Mouse (Mus musculus): ENCODE data around the gene Gse1. TPM values are rescaled to one million over a fixed set of nuclear protein-coding genes. Genes with fewer than 3 reads are reported as not detected.

Gene Gse1
- polyA plus RNA-seq, 1 experiment, result 17.1 TPM

DNA sequence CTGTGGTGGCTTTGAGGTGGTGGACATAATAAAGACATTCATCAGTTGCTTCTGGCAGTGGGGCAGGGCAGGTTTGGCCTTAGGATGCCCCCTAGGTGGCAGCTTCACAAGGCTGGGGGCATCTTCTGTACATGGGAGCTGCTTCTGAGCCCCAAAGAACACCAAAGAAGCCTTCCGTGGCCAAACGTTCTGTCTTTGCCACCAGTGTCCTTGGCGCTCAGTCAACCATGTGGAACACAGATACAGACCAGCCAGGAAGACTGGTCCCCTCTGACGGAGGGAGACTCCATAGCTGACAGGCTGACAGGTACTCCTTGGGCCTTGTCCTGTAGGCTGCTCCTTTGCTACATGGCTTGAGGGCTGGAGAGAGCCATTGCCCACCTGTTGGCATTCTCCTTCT, 45.2 kb downstream of the Gse1 start:
- H3K4me3 ChIP-seq (replicated peaks), result no peak overlapping the region
- peaks cover 36% of the 10 kb centered on the region for H3K4me1 ChIP-seq (ENCODE audit: control insufficient read depth)
- H3K36me3 ChIP-seq (ENCODE audit: control insufficient read depth), result no peaks in the 10 kb centered on the region
- TF ChIP-seq TAL1 (IDR thresholded peaks at IDR 0.05; ENCODE audit: low read length) (no peak), GATA1 (IDR thresholded peaks at IDR 0.05; ENCODE audit: low read length) (no peak)
- peaks cover 57% of the 10 kb centered on the region for H3K27me3 ChIP-seq (ENCODE audit: control insufficient read depth)
- H3K9me3 ChIP-seq (ENCODE audit: control insufficient read depth, low read length), result peaks cover 7% of the 10 kb centered on the region

DNA sequence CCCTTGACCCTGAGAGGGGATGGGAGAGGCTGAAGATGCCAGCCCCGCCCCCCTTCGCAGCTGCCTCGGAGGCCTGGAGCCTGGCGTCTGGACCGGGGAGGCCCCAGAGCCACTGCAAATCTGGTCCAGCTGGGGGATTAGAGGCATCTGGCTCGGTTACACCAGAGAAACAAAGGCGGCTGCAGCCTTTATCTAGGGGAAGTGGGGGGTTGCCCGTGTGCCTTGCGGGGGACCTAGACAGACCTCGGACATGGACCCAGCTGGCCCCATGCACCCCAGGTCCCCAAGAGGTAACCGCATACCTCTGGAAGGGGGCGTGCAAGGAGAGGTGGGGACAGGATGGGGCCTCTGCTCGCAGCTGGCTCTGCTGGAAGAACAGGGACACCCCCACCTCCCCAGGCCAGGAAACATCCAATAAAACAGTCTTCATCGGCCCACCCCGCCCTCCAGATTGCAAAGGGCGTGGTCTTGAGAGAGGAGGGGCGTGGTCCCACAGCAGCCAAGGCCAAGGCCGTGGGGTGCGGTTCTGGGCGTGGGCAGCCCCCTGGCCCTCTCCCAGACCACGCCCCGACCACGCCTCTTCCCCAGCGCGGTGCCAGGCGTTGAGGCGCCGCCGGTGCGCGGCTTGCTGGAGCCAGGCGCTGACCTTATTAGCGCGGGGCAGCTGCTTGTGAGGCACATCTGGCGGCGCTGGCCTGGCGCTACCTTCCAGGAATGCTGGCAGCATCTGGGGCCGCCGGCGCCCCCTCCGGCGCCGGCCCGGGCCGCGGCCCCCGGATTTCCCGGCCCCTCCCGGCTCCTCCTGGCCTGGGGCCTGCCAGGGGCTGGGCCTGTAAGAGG, 48.0 kb downstream of the Gse1 start:
- Histone ChIP-seq H3K4me3 (replicated peaks) (peak overlapping the region; percentile 47), H3K4me1 (ENCODE audit: control insufficient read depth) (peaks cover 41% of the 10 kb centered on the region)

DNA sequence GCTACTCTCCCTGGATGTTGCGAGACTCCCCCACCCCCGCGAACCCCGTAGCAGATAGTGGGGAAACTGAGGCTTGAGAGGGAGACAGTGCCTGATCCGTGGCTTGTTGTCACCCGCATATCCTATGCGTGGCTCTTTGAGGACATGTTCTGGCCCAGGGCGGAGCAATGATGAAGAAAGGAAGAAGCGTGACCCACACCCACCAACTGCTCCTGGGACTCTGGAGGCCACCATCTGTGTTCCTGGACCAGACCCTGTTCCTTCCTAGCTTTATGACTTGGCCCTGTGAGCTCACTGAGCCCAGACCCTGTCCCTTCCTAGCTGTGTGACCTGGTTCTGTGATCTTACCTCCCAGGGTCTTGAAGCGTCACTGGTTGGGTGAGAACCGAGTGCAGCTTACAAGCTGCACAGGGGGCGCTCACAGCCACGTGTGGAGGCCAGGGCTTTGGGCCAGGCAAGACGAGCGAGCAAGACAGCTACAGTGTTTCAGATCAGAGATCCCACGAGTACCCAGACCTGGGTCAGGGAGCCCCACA, 48.7 kb downstream of the Gse1 start:
- peak overlapping the region; percentile 47 for H3K4me3 ChIP-seq (replicated peaks)
- peaks cover 45% of the 10 kb centered on the region for H3K4me1 ChIP-seq (ENCODE audit: control insufficient read depth)
- H3K36me3 ChIP-seq (ENCODE audit: control insufficient read depth), result no peaks in the 10 kb centered on the region
- peaks cover 66% of the 10 kb centered on the region for H3K27me3 ChIP-seq (ENCODE audit: control insufficient read depth)
- H3K9me3 ChIP-seq (ENCODE audit: control insufficient read depth, low read length), result peaks cover 7% of the 10 kb centered on the region
- TF ChIP-seq GATA1 (IDR thresholded peaks at IDR 0.05; ENCODE audit: low read length), result no peak
- TF ChIP-seq TAL1 (IDR thresholded peaks at IDR 0.05; ENCODE audit: low read length), result no peak

More for the DNA sequence above, 48.0 kb downstream of the Gse1 start:
- H3K27me3 ChIP-seq (ENCODE audit: control insufficient read depth), result peaks cover 65% of the 10 kb centered on the region
- TF ChIP-seq TAL1 (IDR thresholded peaks at IDR 0.05; ENCODE audit: low read length), result no peak
- no peak for TF ChIP-seq GATA1 (IDR thresholded peaks at IDR 0.05; ENCODE audit: low read length)
- peaks cover 7% of the 10 kb centered on the region for H3K9me3 ChIP-seq (ENCODE audit: control insufficient read depth, low read length)
- H3K36me3 ChIP-seq (ENCODE audit: control insufficient read depth), result no peaks in the 10 kb centered on the region

DNA sequence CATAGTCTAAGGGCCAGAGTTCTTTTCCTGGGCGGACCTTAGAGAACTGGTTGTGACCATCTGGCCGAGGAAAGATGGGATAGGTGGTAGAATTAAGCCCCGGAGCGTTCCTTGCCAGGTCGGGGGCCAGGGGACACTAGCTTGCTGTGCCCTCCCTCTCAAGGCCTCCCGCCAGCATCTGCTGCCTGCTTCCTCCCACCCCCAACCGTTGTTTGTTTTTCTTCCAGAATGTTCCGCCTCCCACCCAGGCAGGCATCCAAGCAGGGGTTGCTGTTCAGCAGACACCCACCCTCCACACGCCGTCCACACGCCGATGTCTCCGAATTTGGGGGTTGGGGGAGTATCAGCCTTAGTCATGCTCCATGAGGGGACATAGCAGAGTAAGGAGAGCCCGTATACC, 49.8 kb downstream of the Gse1 start:
- H3K27me3 ChIP-seq (ENCODE audit: control insufficient read depth), result peaks cover 64% of the 10 kb centered on the region
- TF ChIP-seq GATA1 (IDR thresholded peaks at IDR 0.05; ENCODE audit: low read length) (no peak), TAL1 (IDR thresholded peaks at IDR 0.05; ENCODE audit: low read length) (no peak)
- no peaks in the 10 kb centered on the region for H3K36me3 ChIP-seq (ENCODE audit: control insufficient read depth)
- H3K4me1 ChIP-seq (ENCODE audit: control insufficient read depth), result peaks cover 48% of the 10 kb centered on the region
- no peak overlapping the region for H3K4me3 ChIP-seq (replicated peaks)
- H3K9me3 ChIP-seq (ENCODE audit: control insufficient read depth, low read length), result peaks cover 7% of the 10 kb centered on the region

DNA sequence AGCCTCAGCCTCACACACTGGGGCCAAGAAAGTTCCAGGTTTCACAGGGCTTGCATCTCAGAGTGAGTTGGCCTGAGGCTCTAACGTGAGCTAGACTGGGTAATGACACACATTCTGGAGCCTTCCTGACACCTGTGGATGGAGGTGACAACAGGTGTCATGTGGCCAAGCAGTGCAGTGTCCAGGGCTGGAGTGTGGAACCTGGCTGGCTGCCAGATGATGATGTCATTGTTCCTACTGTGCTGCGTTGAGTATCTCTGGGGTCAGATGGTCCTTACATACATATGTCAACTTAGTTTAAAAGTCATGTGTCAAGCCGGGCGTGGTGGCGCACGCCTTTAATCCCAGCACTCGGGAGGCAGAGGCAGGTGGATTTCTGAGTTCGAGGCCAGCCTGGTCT, 51.2 kb downstream of the Gse1 start:
- Histone ChIP-seq H3K27me3 (ENCODE audit: control insufficient read depth) (peaks cover 59% of the 10 kb centered on the region), H3K36me3 (ENCODE audit: control insufficient read depth) (no peaks in the 10 kb centered on the region), H3K9me3 (ENCODE audit: control insufficient read depth, low read length) (peaks cover 7% of the 10 kb centered on the region), H3K4me1 (ENCODE audit: control insufficient read depth) (peaks cover 51% of the 10 kb centered on the region), H3K4me3 (replicated peaks) (no peak overlapping the region)
- no peak for TF ChIP-seq GATA1 (IDR thresholded peaks at IDR 0.05; ENCODE audit: low read length)
- no peak for TF ChIP-seq TAL1 (IDR thresholded peaks at IDR 0.05; ENCODE audit: low read length)

DNA sequence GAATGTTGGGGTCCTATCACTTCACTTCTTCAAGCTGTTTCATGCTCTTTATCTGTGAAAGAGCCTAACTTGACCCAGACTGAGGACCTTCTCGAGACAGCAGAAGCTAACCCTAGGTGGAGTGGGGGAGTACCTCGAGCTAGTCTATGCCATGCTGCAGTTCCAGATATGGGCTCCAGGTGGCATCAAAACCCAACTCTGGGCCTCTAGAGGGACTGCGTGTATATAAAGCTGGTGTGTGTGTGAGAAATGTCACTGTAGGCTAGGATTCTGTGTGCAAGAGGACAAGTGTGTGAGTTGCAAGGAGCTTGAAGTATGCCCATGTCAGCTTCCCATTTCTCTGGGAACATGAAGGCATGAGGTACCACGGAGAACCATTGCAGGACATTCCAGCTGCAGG, 53.2 kb downstream of the Gse1 start:
- Histone ChIP-seq H3K36me3 (ENCODE audit: control insufficient read depth) (no peaks in the 10 kb centered on the region), H3K4me3 (replicated peaks) (no peak overlapping the region), H3K4me1 (ENCODE audit: control insufficient read depth) (peaks cover 52% of the 10 kb centered on the region), H3K9me3 (ENCODE audit: control insufficient read depth, low read length) (peaks cover 3% of the 10 kb centered on the region), H3K27me3 (ENCODE audit: control insufficient read depth) (peaks cover 41% of the 10 kb centered on the region)
- TF ChIP-seq GATA1 (IDR thresholded peaks at IDR 0.05; ENCODE audit: low read length) (no peak), TAL1 (IDR thresholded peaks at IDR 0.05; ENCODE audit: low read length) (no peak)

DNA sequence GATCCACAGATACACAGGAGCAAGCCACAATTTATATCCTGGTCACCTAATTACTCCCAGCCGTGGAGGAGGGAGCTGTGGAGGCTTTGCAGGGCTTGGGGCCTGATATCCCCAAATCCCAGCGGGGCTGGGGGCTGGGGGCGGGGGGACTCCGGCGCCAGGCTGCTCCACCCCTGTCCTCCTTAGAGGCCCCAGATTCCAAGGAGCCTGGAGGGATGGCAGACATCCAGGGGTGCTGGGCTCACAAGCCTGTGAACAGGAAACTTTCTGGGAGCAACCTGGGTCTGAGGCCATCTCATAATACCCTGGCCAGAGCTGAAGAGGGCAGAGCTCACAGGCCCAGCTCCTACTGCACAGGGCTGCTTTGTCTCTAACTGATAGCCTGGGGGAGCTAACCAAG, 54.2 kb downstream of the Gse1 start:
- H3K27me3 ChIP-seq (ENCODE audit: control insufficient read depth), result peaks cover 31% of the 10 kb centered on the region
- H3K4me1 ChIP-seq (ENCODE audit: control insufficient read depth), result peaks cover 43% of the 10 kb centered on the region

DNA sequence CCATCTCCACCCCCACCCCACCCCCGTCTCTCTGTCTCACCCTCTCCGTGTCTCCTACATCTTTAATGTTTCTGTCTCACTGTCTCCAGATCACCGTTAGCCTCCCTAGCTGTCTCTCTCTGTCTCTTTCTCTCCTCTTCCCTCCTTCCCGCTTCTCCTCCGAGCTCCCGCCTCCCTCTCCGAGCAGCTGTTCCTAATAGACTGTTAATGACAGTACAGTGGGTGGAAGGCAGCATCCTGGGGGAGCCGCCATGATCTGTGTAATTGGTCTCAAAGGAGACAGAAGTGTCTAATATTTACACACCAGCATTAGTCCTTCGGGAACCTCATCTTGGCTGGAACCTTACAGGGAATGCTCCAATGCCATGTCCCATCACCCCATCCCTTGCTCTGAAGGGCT, 56.0 kb downstream of the Gse1 start:
- peaks cover 17% of the 10 kb centered on the region for H3K27me3 ChIP-seq (ENCODE audit: control insufficient read depth)
- no peak overlapping the region for H3K4me3 ChIP-seq (replicated peaks)
- TF ChIP-seq GATA1 (IDR thresholded peaks at IDR 0.05; ENCODE audit: low read length), result no peak
- TF ChIP-seq TAL1 (IDR thresholded peaks at IDR 0.05; ENCODE audit: low read length), result no peak
- H3K9me3 ChIP-seq (ENCODE audit: control insufficient read depth, low read length), result no peaks in the 10 kb centered on the region
- H3K4me1 ChIP-seq (ENCODE audit: control insufficient read depth), result peaks cover 53% of the 10 kb centered on the region
- H3K36me3 ChIP-seq (ENCODE audit: control insufficient read depth), result peaks cover 22% of the 10 kb centered on the region

More for the DNA sequence above, 54.2 kb downstream of the Gse1 start:
- H3K36me3 ChIP-seq (ENCODE audit: control insufficient read depth), result peaks cover 4% of the 10 kb centered on the region
- TF ChIP-seq TAL1 (IDR thresholded peaks at IDR 0.05; ENCODE audit: low read length) (no peak), GATA1 (IDR thresholded peaks at IDR 0.05; ENCODE audit: low read length) (no peak)
- H3K9me3 ChIP-seq (ENCODE audit: control insufficient read depth, low read length), result no peaks in the 10 kb centered on the region
- no peak overlapping the region for H3K4me3 ChIP-seq (replicated peaks)

DNA sequence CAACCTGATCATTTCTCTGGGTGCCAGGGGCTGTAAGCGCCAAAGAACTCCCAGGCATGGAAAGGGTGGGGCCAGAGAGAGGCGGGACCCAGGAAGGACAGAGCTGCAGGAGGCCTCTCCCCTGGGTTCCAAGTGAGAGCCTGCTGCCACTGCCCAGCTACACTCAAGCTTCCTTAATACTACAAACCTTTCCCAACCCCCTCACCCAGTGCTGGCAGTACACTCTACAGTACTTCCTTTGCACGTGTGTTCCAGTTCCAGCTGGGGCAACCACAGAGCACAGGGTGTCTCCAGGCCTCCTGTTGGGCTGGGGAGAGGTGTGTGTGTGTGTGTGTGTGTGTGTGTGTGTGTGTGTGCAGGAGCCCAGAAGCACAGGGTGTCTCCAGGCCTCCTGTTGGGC, 56.8 kb downstream of the Gse1 start:
- peaks cover 29% of the 10 kb centered on the region for H3K36me3 ChIP-seq (ENCODE audit: control insufficient read depth)
- no peak overlapping the region for H3K4me3 ChIP-seq (replicated peaks)
- peaks cover 14% of the 10 kb centered on the region for H3K27me3 ChIP-seq (ENCODE audit: control insufficient read depth)
- H3K4me1 ChIP-seq (ENCODE audit: control insufficient read depth), result peaks cover 61% of the 10 kb centered on the region
- TF ChIP-seq GATA1 (IDR thresholded peaks at IDR 0.05; ENCODE audit: low read length) (no peak), TAL1 (IDR thresholded peaks at IDR 0.05; ENCODE audit: low read length) (no peak)
- H3K9me3 ChIP-seq (ENCODE audit: control insufficient read depth, low read length), result no peaks in the 10 kb centered on the region
